In genomic region chr2:164443051-164443437, GRCm38 (mm10) we compare ENCODE assay signal across 9 mouse cellular contexts. TPM values are rescaled to one million over a fixed set of nuclear protein-coding genes. Genes with fewer than 3 reads are reported as not detected.
DNase-seq lines count a peak whose midpoint lies in the region; ATAC-seq lines count a peak whose summit lies in the region.
"Had no signal": no experiment of that assay in that cellular context is flagged by ENCODE, and none has a peak within 500 bp of the region (broad histone marks: within the 10 kb centered on the region; RNA-seq: fewer than 3 reads in every experiment).

No protein-coding gene starts in this region.

- peak overlapping the region; percentile 53 for H3K4me3 ChIP-seq in hindbrain, embryonic 15.5 days

- peak overlapping the region; percentile 97 for H3K4me2 ChIP-seq in hindbrain, embryonic 15.5 days

- no peaks in the 10 kb centered on the region for H3K9me3 ChIP-seq in hindbrain, embryonic 15.5 days

- intact Hi-C loops in left cerebral cortex, postnatal 10 days (cut with DNase I): no loop called here

- H3K4me1 ChIP-seq in hindbrain, embryonic 15.5 days (replicated peaks): peaks cover 17% of the 10 kb centered on the region

- peak; percentile 84 for ATAC-seq in hindbrain, embryonic 15.5 days (ENCODE audit: low FRiP score, low read depth)
- 0 out of 2 replicates have a peak, but pooled peaks have one; percentile 17 for ATAC-seq in megakaryocyte, adult 5-6 weeks (ENCODE audit: poor library complexity, severe bottlenecking)

- peak overlapping the region; percentile 50 for H3K9ac ChIP-seq in hindbrain, embryonic 15.5 days

- no peaks in the 10 kb centered on the region for H3K36me3 ChIP-seq in hindbrain, embryonic 15.5 days

- peak; percentile 30 for DNase-seq in MN1 (ENCODE audit: low spot score)
- DNase-seq in cerebellum, postnatal 14 days: peak; percentile 51 to 52
- DNase-seq in gastrocnemius, adult 18-20 months (ENCODE audit: low spot score): peak; percentile 87
- peak; percentile 49 to 89 for DNase-seq in left cerebral cortex, postnatal 10 days (ENCODE audit: extremely low spot score in 1 of 2, low spot score in 2 of 2)
- DNase-seq in right cerebral cortex, adult 18-20 months: peak; percentile 69
- DNase-seq in urinary bladder, adult 18-20 months (ENCODE audit: low spot score in 2 of 2): peak; percentile 86 to 91

- H3K27me3 ChIP-seq in hindbrain, embryonic 15.5 days: peaks cover 11% of the 10 kb centered on the region

- no peak overlapping the region for H3K27ac ChIP-seq in hindbrain, embryonic 15.5 days (replicated peaks)

- WGBS in hindbrain, embryonic 15.5 days: 0% methylated on average over 26 of the region's 26 CpGs

RNA-seq across cellular contexts. Expression of gene Sdc4, which starts 0.6 kb away (rescaled TPM):
- total RNA-seq in gastrocnemius, adult 18-20 months (2021): 10 to 100 TPM; 62.6 to 77.3 TPM
- polyA plus RNA-seq in hindbrain, embryonic 15.5 days (2015; fragmentation: Nextera tagmentation; extraction: Ambion mirVana): 9.4 and 10.4 TPM in 2 replicates
- 10 to 100 TPM; 35.9 to 56.8 TPM for total RNA-seq in left cerebral cortex, postnatal 10 days (2021)
- total RNA-seq in megakaryocyte, adult 5-6 weeks (2015): 0.76 and 0.82 TPM in 2 replicates
- 0.49 and 0.88 TPM in 2 replicates for total RNA-seq in megakaryocyte, adult 5-6 weeks (2017)

RNA-seq across cellular contexts. Expression of gene Sys1, which starts 13.7 kb away (rescaled TPM):
- 10 to 100 TPM; 26.0 to 26.2 TPM for total RNA-seq in gastrocnemius, adult 18-20 months (2021)
- polyA plus RNA-seq in hindbrain, embryonic 15.5 days (2015; fragmentation: Nextera tagmentation; extraction: Ambion mirVana): 82.7 and 88.2 TPM in 2 replicates
- 10 to 100 TPM; 40.9 to 41.8 TPM for total RNA-seq in left cerebral cortex, postnatal 10 days (2021)
- 50.9 and 52.3 TPM in 2 replicates for total RNA-seq in megakaryocyte, adult 5-6 weeks (2015)
- total RNA-seq in megakaryocyte, adult 5-6 weeks (2017): 14.9 and 20.2 TPM in 2 replicates

RNA-seq across cellular contexts. Expression of gene Gm20458, which starts 17.7 kb away (rescaled TPM):
- 1 to 10 TPM; 3.8 to 6.5 TPM for total RNA-seq in gastrocnemius, adult 18-20 months (2021)
- 5.0 and 6.6 TPM in 2 replicates for polyA plus RNA-seq in hindbrain, embryonic 15.5 days (2015; fragmentation: Nextera tagmentation; extraction: Ambion mirVana)
- total RNA-seq in left cerebral cortex, postnatal 10 days (2021): 1 to 10 TPM; 2.2 to 6.0 TPM
- total RNA-seq in megakaryocyte, adult 5-6 weeks (2015): not detected in 2 replicates
- total RNA-seq in megakaryocyte, adult 5-6 weeks (2017): not detected in 2 replicates

RNA-seq across cellular contexts. Expression of gene Trp53tg5, which starts 30.5 kb away (rescaled TPM):
- total RNA-seq in gastrocnemius, adult 18-20 months (2021): not detected
- not detected in 2 replicates for polyA plus RNA-seq in hindbrain, embryonic 15.5 days (2015; fragmentation: Nextera tagmentation; extraction: Ambion mirVana)
- not detected for total RNA-seq in left cerebral cortex, postnatal 10 days (2021)
- total RNA-seq in megakaryocyte, adult 5-6 weeks (2015): not detected in 2 replicates
- not detected in 2 replicates for total RNA-seq in megakaryocyte, adult 5-6 weeks (2017)
- total RNA-seq: left cerebral cortex, adult 8-10 months had no signal

RNA-seq across cellular contexts. Expression of gene Matn4, which starts 38.1 kb away (rescaled TPM):
- under 1 TPM; 0.59 to 0.78 TPM for total RNA-seq in gastrocnemius, adult 18-20 months (2021)
- polyA plus RNA-seq in hindbrain, embryonic 15.5 days (2015; fragmentation: Nextera tagmentation; extraction: Ambion mirVana): 3.9 and 5.1 TPM in 2 replicates
- total RNA-seq in left cerebral cortex, postnatal 10 days (2021): 10 to 100 TPM; 13.0 to 14.9 TPM
- not detected in 2 replicates for total RNA-seq in megakaryocyte, adult 5-6 weeks (2015)
- total RNA-seq in megakaryocyte, adult 5-6 weeks (2017): not detected in 2 replicates

Comparison
In these comparisons a context has a peak if more than half of its experiments do, and no peak if none do; other contexts are left out.
1. DNase-seq: peak in every context shown above with its lines; median percentile 88 in urinary bladder, adult 18-20 months; 87 in gastrocnemius, adult 18-20 months; 69 in left cerebral cortex, postnatal 10 days; 69 in right cerebral cortex, adult 18-20 months; 52 in cerebellum, postnatal 14 days; 30 in MN1.
2. RNA of gene Sdc4, which starts 0.6 kb away (total RNA-seq): 62.6 to 77.3 TPM in gastrocnemius, adult 18-20 months and 35.9 to 56.8 TPM in left cerebral cortex, postnatal 10 days; 0.49 to 0.88 TPM in megakaryocyte, adult 5-6 weeks; every median in the first group is over 10 times any median in the second.